Mouse (Mus musculus) CD4-positive, CD25-positive, alpha-beta regulatory T cell, adult 2 months (primary cell): ENCODE measurements around the gene Cdk8.

ENCODE experiments used
- DNase-seq: peaks from one replicate; pipeline ENCODE4 v3.0.0-alpha.2; 2012; ENCODE audit warnings: low read depth, low spot score

The Cdk8 gene

DNA sequence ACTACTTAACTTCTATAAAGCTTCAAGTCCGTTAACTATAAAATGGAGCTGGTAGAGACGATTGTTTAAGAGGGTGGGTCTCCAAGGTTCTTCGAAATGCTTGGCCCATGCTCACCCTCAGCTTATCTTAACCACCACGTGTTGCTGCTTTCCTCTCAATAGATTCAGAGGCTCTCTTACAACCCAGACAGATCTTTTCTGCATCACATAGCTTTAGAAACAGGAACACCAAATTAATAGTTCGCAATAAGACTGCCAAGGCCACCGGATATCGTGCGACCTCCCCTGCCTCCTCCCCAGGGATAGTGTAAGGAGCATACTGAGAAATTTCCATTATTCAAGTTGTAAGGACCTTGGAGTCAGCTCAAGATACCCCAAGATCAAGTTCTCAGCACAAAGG, 87.4 kb downstream of the Cdk8 start:
- DNase-seq: no peak

DNA sequence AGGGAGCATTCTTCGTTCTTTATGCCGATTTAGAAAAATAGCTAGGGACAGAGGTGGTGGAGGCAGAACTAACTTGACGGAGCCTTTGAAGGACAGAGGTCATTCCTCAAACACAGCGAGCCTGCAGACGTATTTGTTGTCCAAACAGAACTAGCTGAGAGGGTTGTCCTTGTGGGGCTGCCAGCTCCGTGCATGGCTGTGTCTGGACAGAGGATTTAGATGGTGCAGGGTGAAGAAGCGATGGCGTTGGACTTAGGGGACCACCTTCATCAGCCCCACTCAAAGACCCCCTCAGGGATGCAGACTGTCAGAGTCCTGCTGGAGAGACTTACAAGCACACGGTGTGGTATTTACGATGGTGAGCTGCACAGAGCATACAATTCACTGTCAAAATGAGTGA, 97.9 kb downstream of the Cdk8 start:
- no peak for DNase-seq

DNA sequence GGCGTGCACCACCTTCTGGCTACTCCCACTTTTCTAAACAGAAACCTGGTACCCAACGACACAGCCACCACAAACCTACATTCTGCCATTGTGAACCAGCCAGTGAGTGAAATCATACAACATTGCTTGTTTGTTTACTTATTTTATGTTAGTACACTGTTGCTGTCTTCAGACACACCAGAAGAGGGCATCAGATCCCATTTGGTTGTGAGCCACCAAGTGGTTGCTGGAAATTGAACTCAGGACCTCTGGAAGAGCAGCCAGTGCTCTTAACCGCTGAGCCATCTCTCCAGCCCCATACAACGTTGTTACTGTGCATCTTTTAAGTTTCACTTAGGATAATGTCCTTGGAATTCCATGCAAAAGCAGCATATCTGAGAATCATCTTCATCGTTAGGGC, 98.5 kb downstream of the Cdk8 start:
- DNase-seq: no peak

DNA sequence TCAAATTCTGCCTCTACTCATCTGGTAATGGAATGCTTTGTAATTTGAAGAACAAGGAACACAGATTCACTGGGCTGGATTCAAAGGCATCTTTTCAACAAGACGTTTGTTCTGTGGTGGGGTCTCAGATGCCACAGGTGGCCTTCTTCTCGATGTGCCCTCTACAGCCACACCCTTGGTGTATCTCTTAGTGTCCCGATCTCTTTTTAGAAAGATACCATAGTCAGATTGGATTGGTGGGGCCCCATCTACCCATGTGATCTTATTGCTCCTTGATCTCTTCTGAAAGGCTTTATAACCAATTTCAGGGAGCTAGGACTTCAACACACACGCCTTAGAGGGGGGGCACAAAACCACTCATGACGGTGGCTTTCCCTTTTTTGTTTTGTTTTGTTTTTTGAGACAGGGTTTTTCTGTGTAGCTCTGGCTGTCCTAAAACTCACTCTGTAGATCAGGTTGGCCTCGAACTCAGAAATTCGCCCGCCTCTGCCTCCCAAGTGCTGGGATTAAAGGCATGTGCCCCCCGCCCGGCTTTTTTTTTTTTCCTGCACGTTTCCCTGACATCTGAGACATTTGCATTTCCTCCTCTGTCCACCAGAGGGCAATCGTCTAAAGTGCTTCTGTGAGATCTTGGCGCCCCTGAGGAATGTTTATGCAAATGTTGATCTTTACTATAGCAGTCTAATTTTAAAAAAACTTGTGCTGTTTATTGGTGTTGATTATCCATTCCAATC, 99.2 kb downstream of the Cdk8 start:
- peak; percentile 55 for DNase-seq

DNA sequence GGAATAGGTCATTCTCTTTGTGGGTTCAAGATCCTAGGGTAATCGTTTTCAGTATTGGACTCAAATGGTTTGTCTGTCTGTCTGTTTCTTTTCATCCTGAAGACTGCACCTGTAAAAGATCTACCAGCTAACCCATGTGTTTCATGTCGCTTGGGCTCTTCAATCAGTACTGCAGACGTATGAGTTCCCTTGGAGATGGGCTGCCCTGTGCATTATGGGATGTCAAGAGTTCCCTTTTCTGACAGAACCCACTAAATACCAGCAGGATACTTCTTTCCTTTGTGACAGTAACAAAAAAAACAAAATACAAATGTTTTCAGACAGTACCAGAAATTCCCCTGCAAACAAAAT, 99.7 kb downstream of the Cdk8 start:
- DNase-seq: no peak

DNA sequence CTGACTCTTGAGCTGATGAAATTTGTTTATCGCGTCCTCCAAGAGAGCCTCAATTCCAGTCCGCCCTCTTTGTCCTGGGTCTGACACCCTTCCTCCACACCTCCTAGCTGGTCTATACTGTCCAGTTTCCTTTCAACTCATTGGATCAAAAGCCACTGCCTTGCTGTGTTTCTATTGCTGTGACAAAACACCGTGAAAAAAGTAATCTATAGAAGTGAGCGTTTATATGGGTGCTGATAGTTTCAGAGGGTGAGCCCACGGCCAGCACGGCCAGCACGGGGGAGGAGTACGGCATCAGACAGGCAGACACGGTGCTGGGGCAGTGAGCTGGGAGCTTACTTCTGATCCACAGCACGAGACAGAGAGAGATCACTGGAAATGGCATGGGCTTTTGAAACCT, 100.1 kb downstream of the Cdk8 start:
- DNase-seq: no peak

DNA sequence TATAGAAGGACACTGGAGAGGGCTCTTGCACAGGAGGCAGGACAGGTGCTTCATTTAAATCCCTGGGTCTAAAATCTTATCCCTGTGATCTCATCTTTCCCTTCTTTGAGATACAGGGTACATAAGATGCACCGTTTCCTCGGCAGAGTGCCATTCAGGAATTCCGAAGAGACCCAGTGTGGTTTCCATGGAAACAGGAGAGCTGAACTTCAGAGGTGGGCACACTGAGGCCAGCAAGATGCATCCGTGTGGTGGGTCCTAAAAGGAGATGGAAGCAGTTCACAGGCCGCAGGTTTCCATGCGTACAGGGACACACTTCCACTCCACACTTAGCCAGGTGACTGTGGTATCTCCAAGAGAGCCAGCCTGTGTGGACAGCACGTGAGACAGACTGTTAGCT, 101.5 kb downstream of the Cdk8 start:
- no peak for DNase-seq

DNA sequence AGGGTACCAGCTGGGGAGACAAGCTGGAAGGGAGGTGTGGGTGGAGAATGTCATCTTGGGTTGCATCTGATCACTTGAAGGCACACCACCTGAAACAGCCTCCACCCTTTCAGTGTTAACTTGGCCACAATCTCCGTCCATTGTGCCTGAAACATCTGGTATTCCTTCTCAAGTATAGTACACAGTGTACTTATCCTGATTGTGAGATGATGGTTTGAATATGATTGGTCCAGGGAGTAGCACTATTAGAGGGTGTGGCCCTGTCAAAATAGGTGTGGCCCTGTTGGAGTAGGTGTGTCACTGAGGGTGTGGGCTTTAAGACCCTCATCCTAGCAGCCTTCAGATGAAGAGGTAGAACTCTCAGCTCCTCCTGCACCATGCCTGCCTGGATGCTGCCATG, 103.4 kb downstream of the Cdk8 start:
- DNase-seq: no peak

DNA sequence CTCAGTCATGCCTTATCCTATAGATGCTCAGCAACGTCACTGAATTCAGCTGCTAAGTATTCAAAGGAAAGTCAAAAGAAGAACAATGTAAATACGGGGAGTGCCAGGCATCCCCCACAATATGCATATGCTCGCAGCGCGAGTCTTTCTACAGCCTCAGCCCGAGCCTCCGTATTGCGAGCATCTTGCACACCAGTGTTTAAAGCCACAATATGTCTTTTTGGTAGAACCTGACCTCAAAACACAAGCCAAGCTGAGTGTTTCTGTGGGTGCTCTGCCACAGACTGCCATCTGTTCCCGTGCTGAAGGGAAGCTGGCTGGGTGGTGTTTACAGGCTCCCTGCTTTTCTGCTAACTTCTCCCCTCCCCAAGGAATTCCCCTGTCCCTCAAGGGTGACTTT, 107.0 kb downstream of the Cdk8 start:
- no peak for DNase-seq

DNA sequence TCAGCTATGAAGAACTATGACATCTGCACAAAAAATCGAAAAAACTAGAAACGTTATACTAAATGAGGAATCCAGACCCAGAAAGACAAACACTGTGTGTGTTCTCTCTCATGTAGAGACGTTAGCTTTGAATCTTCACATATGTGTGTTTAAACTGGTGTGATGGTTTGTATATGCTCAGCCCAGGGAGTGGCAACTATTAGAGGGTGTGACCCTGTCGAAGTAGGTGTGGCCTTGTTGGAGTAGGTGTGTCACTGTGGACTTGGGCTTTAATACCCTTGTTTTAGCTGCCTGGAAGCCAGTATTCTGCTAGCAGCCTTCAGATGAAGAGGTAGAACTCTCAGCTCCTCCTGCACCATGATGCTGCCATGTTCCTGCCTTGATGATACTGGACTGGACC, 109.0 kb downstream of the Cdk8 start:
- DNase-seq: no peak

DNA sequence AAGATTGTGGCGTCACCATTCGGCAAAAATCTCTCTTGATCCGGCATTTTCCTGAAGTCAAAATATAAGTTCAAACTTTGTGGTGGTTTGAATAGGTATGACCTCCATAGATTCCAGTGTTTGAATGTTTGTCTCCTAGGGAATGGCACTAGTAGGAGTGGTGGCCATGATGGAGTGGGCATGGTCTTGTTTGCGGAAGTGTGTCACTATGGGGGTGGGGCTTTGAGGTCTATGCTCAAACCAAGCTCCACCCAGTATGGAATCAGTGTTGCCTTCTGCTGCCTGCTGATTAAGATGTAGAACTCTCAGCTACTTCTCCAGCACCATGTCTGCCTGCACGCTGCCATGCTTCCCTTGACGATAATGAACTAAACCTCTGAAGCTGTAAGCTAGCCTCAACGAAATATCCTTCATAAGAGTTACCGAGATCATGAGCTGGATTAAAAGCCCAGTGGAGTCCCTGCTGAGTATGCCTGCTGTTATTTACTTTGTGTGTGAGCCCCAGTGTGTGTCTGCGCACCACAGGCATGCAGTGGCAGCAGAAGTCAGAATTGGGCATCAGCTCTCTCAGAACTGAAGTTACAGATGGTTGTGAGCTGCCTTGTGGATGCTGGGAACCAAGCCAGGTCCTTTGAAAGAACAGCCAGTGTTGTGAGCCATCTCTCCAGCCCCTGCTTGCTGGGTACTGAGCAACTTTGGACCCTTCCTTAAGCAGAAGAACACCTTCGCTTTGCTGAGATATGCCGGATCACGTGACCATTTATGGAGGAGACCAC, 114.1 kb downstream of the Cdk8 start:
- no peak for DNase-seq

DNA sequence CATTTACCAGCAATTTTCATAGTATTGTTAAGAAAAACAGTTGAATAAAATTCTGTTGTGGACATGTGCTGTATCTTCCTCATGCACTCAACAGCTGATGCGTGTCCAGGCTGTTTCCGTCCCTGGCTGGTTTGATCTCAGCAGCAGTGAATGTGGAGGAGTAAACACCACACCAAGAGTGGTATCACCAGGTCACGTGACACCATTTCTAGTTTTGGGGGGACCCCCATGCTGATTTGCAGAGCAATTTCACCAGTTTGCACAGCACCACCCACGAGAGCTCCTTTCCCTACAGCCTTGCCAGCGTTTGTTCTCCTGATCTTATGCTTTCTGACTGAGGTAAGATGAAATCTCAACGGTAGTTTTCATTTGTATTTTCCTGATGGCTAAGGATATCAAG, 116.1 kb downstream of the Cdk8 start:
- DNase-seq: no peak

DNA sequence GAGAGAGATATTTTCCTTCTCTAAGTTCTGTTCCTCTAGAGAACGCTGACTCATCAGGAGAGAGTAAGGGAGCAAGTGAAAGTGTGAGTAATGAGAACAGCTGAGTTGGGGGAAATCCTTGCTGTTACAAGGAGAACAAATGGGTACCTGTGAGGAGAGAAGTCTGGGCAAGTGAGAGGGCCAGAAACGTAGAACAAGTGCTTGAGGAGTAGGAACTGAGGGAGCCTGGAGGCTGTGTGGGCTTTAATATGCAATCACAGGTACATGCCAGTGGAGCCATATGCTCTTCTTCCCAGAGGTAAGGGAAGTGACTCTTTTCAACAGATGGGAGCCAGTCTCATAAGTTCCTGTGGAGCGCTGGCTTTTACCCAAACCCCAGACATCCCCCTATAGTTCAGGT, 118.2 kb downstream of the Cdk8 start:
- DNase-seq: no peak

DNA sequence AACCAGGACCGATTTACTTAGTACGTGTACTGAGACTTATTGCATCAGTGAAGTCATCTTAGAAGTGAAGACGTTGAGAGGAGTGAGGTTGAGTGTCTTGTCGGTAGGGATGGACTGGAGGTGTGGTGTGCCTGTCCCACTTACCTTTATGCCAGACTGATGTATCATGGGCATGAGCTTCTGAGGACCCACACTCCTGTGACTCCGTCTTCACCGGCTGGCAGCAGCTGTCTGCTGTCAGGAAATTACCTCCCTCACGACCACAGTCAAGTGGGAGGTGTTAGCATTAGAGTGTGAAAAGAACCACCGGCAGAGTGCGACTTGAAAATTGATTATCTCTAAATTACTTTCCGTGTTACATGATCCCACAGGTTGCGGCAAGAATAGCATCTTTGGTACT, 119.8 kb downstream of the Cdk8 start:
- no peak for DNase-seq

DNA sequence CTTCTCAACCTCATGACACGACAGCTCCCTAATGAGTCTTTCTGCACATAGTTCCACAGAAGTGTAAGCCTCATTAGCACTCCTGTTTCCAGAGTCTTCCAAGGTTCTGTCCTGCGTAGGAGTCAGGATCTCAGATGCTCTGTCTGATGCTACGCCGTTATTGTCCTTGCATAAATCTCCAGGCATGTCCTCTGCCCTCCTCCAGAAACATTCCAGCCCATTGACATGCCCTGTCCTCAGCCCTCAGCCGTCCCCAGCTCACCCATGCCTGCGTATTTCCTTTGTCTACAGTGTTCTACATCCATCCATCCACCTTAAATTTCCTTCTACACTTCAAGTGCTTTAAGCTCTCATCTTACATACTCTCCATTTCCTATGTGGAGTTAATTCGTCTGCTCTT, 121.0 kb downstream of the Cdk8 start:
- DNase-seq: no peak
